Mouse (Mus musculus): Measurements from ENCODE around the gene Dner.

DNA sequence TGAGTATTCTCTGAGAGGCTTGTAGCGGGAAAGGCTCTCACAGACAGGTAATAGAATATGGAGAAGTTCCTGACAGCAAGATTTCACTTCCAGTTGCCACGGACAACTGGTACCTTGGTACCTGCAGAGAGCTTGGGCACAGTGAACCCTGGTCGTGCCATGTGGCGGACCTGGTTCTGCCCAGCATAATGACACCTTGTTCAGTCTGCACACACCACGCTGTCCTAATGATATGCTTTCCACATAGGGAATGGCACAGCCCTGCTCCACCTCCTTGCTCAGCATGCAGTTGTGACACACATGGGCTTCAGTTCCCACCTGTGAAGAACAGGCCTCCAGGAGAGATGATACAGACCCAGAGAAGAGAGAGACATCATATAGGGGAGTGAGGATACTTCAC is 253.0 kb downstream of the Dner start:
- TF ChIP-seq CTCF (IDR thresholded peaks at IDR 0.05; ENCODE audit: low read depth, low read length) (no peak), POLR2A (IDR thresholded peaks at IDR 0.05; ENCODE audit: borderline replicate concordance, low read depth, low read length) (no peak)

All from bone marrow macrophage, adult 2 months (primary cell).